Mouse (Mus musculus) neutrophil, adult 5-6 weeks (primary cell): ENCODE data around the gene Usp19. TPM values are rescaled to one million over a fixed set of nuclear protein-coding genes. Genes with fewer than 3 reads are reported as not detected.

Experiments used
- ATAC-seq: fragments of 151-379, 151-347 bp; 2 replicates; pipeline ENCODE4 v1.8.0; 2017; ENCODE audit warnings: mild to moderate bottlenecking, moderate TSS enrichment; ENCODE audit not compliant: insufficient number of reproducible peaks, poor library complexity, low FRiP score, severe bottlenecking; ENCODE audit errors: extremely low read depth
- total RNA-seq: library from RNA; stranded (forward); fragments of 200-1000 nt; gene quantifications from 2 replicates; pipeline ENCODE4 v1.2.3, GENCODE M21; 2017

Gene Usp19
- total RNA-seq, 1 experiment from 2014 or later, result 106 TPM

GRCm38 (mm10) chr9:108540846-108541245 lies 50.4 kb downstream of the Usp19 start:
- no peak for ATAC-seq

- ATAC-seq, result no peak
Measured at GRCm38 (mm10) chr9:108545986-108546385, 55.6 kb downstream of the Usp19 start.

- ATAC-seq, result no peak
Measured at GRCm38 (mm10) chr9:108546875-108547274, 56.5 kb downstream of the Usp19 start.

Other genes starting within 250 kb of the Usp19 start
- gene Dag1, start 226.6 kb upstream of the Usp19 start, total RNA-seq, result 12.2 and 13.9 TPM in 2 replicates
- gene Nicn1, start 200.2 kb upstream of the Usp19 start, total RNA-seq, result 4.3 and 4.4 TPM in 2 replicates
- gene Amt, start 193.7 kb upstream of the Usp19 start, total RNA-seq, result 5.6 and 7.8 TPM in 2 replicates
- gene Rhoa, start 184.5 kb upstream of the Usp19 start, total RNA-seq, result 487 and 547 TPM in 2 replicates
- 17.4 and 23.4 TPM in 2 replicates for gene Tcta, start 184.4 kb upstream of the Usp19 start, total RNA-seq
- 689 and 756 TPM in 2 replicates for gene Gpx1, start 151.7 kb upstream of the Usp19 start, total RNA-seq
- 140 and 154 TPM in 2 replicates for gene Usp4, start 142.7 kb upstream of the Usp19 start, total RNA-seq
- gene 1700102P08Rik, start 97.8 kb upstream of the Usp19 start, total RNA-seq, result 3.0 and 9.3 TPM in 2 replicates
- gene Ccdc36, start 62.1 kb upstream of the Usp19 start, total RNA-seq, result not detected in 2 replicates
- not detected in 2 replicates for gene BC048562, start 54.1 kb upstream of the Usp19 start, total RNA-seq
- gene Ccdc71, start 30.1 kb upstream of the Usp19 start, total RNA-seq, result 15.7 and 19.8 TPM in 2 replicates
- gene Klhdc8b, start 29.0 kb upstream of the Usp19 start, total RNA-seq, result 2.9 and 5.7 TPM in 2 replicates
- gene Lamb2, start 10.9 kb upstream of the Usp19 start, total RNA-seq, result not detected in 2 replicates
- 97.9 and 119 TPM in 2 replicates for gene Qars, start 17.1 kb downstream of the Usp19 start, total RNA-seq
- 158 TPM in 2 replicates for gene Qrich1, start 26.2 kb downstream of the Usp19 start, total RNA-seq
- 61.0 and 75.5 TPM in 2 replicates for gene Impdh2, start 69.7 kb downstream of the Usp19 start, total RNA-seq
- gene Ndufaf3, start 76.8 kb downstream of the Usp19 start, total RNA-seq, result 15.5 and 17.0 TPM in 2 replicates
- gene Dalrd3, start 79.3 kb downstream of the Usp19 start, total RNA-seq, result 70.9 and 104 TPM in 2 replicates
- gene Wdr6, start 88.1 kb downstream of the Usp19 start, total RNA-seq, result 12.8 and 15.6 TPM in 2 replicates
- 0.58 and 0.61 TPM in 2 replicates for gene P4htm, start 107.1 kb downstream of the Usp19 start, total RNA-seq
- 135 and 143 TPM in 2 replicates for gene Arih2, start 158.8 kb downstream of the Usp19 start, total RNA-seq
- 39.0 and 43.9 TPM in 2 replicates for gene Slc25a20, start 171.5 kb downstream of the Usp19 start, total RNA-seq
- 5.0 and 8.2 TPM in 2 replicates for gene Prkar2a, start 198.7 kb downstream of the Usp19 start, total RNA-seq